Mouse (Mus musculus): ENCODE results near the gene Ppig.
A peak's percentile ranks its signal among the peaks of the same experiment; 100 is the strongest.
"Not testable (repeated sequence)": the region's sequence is repeated elsewhere in the genome, so short reads cannot be mapped to it uniquely, and the experiment has no call there.

Gene Ppig

GRCm38 (mm10) chr2:69722273-69722649 lies at the start of gene Ppig:
Gene Ppig (plus strand): TSS chr2:69722545.
- H3K4me3 ChIP-seq (replicated peaks; ENCODE audit: low read length), result peak within 1 kb of the TSS; percentile 96
- peaks cover 35% of the 10 kb centered on the region for H3K4me1 ChIP-seq (replicated peaks; ENCODE audit: low read depth, low read length)
- H3K27me3 ChIP-seq (ENCODE audit: insufficient read depth, low read length), result no peaks in the 10 kb centered on the region
- no peaks in the 10 kb centered on the region for H3K9me3 ChIP-seq (ENCODE audit: low read length)
- no peaks in the 10 kb centered on the region for H3K36me3 ChIP-seq (ENCODE audit: insufficient read depth, low read length)
- TF ChIP-seq POU5F1 (IDR thresholded peaks at IDR 0.05; ENCODE audit: borderline replicate concordance, low read length), result no peak
- no peak for TF ChIP-seq NANOG (IDR thresholded peaks at IDR 0.05; ENCODE audit: borderline replicate concordance, low read length)
- no peak for TF ChIP-seq CTCF (conservative IDR thresholded peaks at IDR 0.05; ENCODE audit: low read length)

- H3K4me1 ChIP-seq (replicated peaks; ENCODE audit: low read depth, low read length), result no peaks in the 10 kb centered on the region
- H3K27me3 ChIP-seq (ENCODE audit: insufficient read depth, low read length), result no peaks in the 10 kb centered on the region
- H3K36me3 ChIP-seq (ENCODE audit: insufficient read depth, low read length), result no peaks in the 10 kb centered on the region
- no peak for TF ChIP-seq NANOG (IDR thresholded peaks at IDR 0.05; ENCODE audit: borderline replicate concordance, low read length)
- TF ChIP-seq CTCF (conservative IDR thresholded peaks at IDR 0.05; ENCODE audit: low read length), result no peak
- TF ChIP-seq POU5F1 (IDR thresholded peaks at IDR 0.05; ENCODE audit: borderline replicate concordance, low read length), result no peak
- no peak overlapping the region for H3K4me3 ChIP-seq (replicated peaks; ENCODE audit: low read length)
- no peaks in the 10 kb centered on the region for H3K9me3 ChIP-seq (ENCODE audit: low read length)
Observed at GRCm38 (mm10) chr2:69673723-69674122, 48.6 kb upstream of the Ppig start.

GRCm38 (mm10) chr2:69675266-69675665 lies 47.1 kb upstream of the Ppig start:
- H3K4me3 ChIP-seq (replicated peaks; ENCODE audit: low read length), result no peak overlapping the region
- H3K27me3 ChIP-seq (ENCODE audit: insufficient read depth, low read length), result no peaks in the 10 kb centered on the region
- H3K36me3 ChIP-seq (ENCODE audit: insufficient read depth, low read length), result no peaks in the 10 kb centered on the region
- no peaks in the 10 kb centered on the region for H3K9me3 ChIP-seq (ENCODE audit: low read length)
- TF ChIP-seq NANOG (IDR thresholded peaks at IDR 0.05; ENCODE audit: borderline replicate concordance, low read length) (no peak), CTCF (conservative IDR thresholded peaks at IDR 0.05; ENCODE audit: low read length) (no peak), POU5F1 (IDR thresholded peaks at IDR 0.05; ENCODE audit: borderline replicate concordance, low read length) (no peak)
- no peaks in the 10 kb centered on the region for H3K4me1 ChIP-seq (replicated peaks; ENCODE audit: low read depth, low read length)

- no peaks in the 10 kb centered on the region for H3K4me1 ChIP-seq (replicated peaks; ENCODE audit: low read depth, low read length)
- no peak overlapping the region for H3K4me3 ChIP-seq (replicated peaks; ENCODE audit: low read length)
- no peaks in the 10 kb centered on the region for H3K9me3 ChIP-seq (ENCODE audit: low read length)
- TF ChIP-seq CTCF (conservative IDR thresholded peaks at IDR 0.05; ENCODE audit: low read length) (peak; percentile 41), NANOG (IDR thresholded peaks at IDR 0.05; ENCODE audit: borderline replicate concordance, low read length) (no peak), POU5F1 (IDR thresholded peaks at IDR 0.05; ENCODE audit: borderline replicate concordance, low read length) (no peak)
- no peaks in the 10 kb centered on the region for H3K36me3 ChIP-seq (ENCODE audit: insufficient read depth, low read length)
- no peaks in the 10 kb centered on the region for H3K27me3 ChIP-seq (ENCODE audit: insufficient read depth, low read length)
Observed at GRCm38 (mm10) chr2:69676713-69677112, 45.6 kb upstream of the Ppig start.

- not testable (repeated sequence) for H3K36me3 ChIP-seq (ENCODE audit: insufficient read depth, low read length); H3K9me3 ChIP-seq (ENCODE audit: low read length); H3K27me3 ChIP-seq (ENCODE audit: insufficient read depth, low read length); H3K4me3 ChIP-seq (replicated peaks; ENCODE audit: low read length); H3K4me1 ChIP-seq (replicated peaks; ENCODE audit: low read depth, low read length)
Observed at GRCm38 (mm10) chr2:69677215-69677614, 45.1 kb upstream of the Ppig start.

GRCm38 (mm10) chr2:69679990-69680389 lies 42.4 kb upstream of the Ppig start:
- Histone ChIP-seq H3K27me3 (ENCODE audit: insufficient read depth, low read length) (no peaks in the 10 kb centered on the region), H3K4me1 (replicated peaks; ENCODE audit: low read depth, low read length) (no peaks in the 10 kb centered on the region), H3K4me3 (replicated peaks; ENCODE audit: low read length) (no peak overlapping the region), H3K36me3 (ENCODE audit: insufficient read depth, low read length) (no peaks in the 10 kb centered on the region), H3K9me3 (ENCODE audit: low read length) (no peaks in the 10 kb centered on the region)
- TF ChIP-seq POU5F1 (IDR thresholded peaks at IDR 0.05; ENCODE audit: borderline replicate concordance, low read length), result no peak
- TF ChIP-seq CTCF (conservative IDR thresholded peaks at IDR 0.05; ENCODE audit: low read length), result peak; percentile 67

- H3K9me3 ChIP-seq (ENCODE audit: low read length), result peaks cover 6% of the 10 kb centered on the region
Observed at GRCm38 (mm10) chr2:69681931-69682330, 40.4 kb upstream of the Ppig start.

GRCm38 (mm10) chr2:69683036-69683805 lies 39.1 kb upstream of the Ppig start:
- H3K4me3 ChIP-seq (replicated peaks; ENCODE audit: low read length), result no peak overlapping the region
- no peaks in the 10 kb centered on the region for H3K27me3 ChIP-seq (ENCODE audit: insufficient read depth, low read length)
- peaks cover 6% of the 10 kb centered on the region for H3K9me3 ChIP-seq (ENCODE audit: low read length)
- H3K36me3 ChIP-seq (ENCODE audit: insufficient read depth, low read length), result peaks cover 11% of the 10 kb centered on the region
- TF ChIP-seq NANOG (IDR thresholded peaks at IDR 0.05; ENCODE audit: borderline replicate concordance, low read length), result no peak
- TF ChIP-seq POU5F1 (IDR thresholded peaks at IDR 0.05; ENCODE audit: borderline replicate concordance, low read length), result no peak
- no peak for TF ChIP-seq CTCF (conservative IDR thresholded peaks at IDR 0.05; ENCODE audit: low read length)
- H3K4me1 ChIP-seq (replicated peaks; ENCODE audit: low read depth, low read length), result no peaks in the 10 kb centered on the region

More at GRCm38 (mm10) chr2:69681931-69682330, 40.4 kb upstream of the Ppig start:
- Histone ChIP-seq H3K27me3 (ENCODE audit: insufficient read depth, low read length) (no peaks in the 10 kb centered on the region), H3K4me1 (replicated peaks; ENCODE audit: low read depth, low read length) (no peaks in the 10 kb centered on the region), H3K36me3 (ENCODE audit: insufficient read depth, low read length) (peaks cover 2% of the 10 kb centered on the region), H3K4me3 (replicated peaks; ENCODE audit: low read length) (no peak overlapping the region)
- TF ChIP-seq POU5F1 (IDR thresholded peaks at IDR 0.05; ENCODE audit: borderline replicate concordance, low read length) (no peak), CTCF (conservative IDR thresholded peaks at IDR 0.05; ENCODE audit: low read length) (no peak), NANOG (IDR thresholded peaks at IDR 0.05; ENCODE audit: borderline replicate concordance, low read length) (no peak)

GRCm38 (mm10) chr2:69684488-69684887 lies 37.9 kb upstream of the Ppig start:
- Histone ChIP-seq H3K9me3 (ENCODE audit: low read length) (peaks cover 6% of the 10 kb centered on the region), H3K4me3 (replicated peaks; ENCODE audit: low read length) (no peak overlapping the region), H3K4me1 (replicated peaks; ENCODE audit: low read depth, low read length) (no peaks in the 10 kb centered on the region), H3K27me3 (ENCODE audit: insufficient read depth, low read length) (no peaks in the 10 kb centered on the region), H3K36me3 (ENCODE audit: insufficient read depth, low read length) (peaks cover 18% of the 10 kb centered on the region)
- no peak for TF ChIP-seq NANOG (IDR thresholded peaks at IDR 0.05; ENCODE audit: borderline replicate concordance, low read length)
- no peak for TF ChIP-seq CTCF (conservative IDR thresholded peaks at IDR 0.05; ENCODE audit: low read length)
- no peak for TF ChIP-seq POU5F1 (IDR thresholded peaks at IDR 0.05; ENCODE audit: borderline replicate concordance, low read length)

Data from E14TG2a.4 (cell line).